Mouse (Mus musculus): ENCODE measurements around the gene Cldn10.

DNA sequence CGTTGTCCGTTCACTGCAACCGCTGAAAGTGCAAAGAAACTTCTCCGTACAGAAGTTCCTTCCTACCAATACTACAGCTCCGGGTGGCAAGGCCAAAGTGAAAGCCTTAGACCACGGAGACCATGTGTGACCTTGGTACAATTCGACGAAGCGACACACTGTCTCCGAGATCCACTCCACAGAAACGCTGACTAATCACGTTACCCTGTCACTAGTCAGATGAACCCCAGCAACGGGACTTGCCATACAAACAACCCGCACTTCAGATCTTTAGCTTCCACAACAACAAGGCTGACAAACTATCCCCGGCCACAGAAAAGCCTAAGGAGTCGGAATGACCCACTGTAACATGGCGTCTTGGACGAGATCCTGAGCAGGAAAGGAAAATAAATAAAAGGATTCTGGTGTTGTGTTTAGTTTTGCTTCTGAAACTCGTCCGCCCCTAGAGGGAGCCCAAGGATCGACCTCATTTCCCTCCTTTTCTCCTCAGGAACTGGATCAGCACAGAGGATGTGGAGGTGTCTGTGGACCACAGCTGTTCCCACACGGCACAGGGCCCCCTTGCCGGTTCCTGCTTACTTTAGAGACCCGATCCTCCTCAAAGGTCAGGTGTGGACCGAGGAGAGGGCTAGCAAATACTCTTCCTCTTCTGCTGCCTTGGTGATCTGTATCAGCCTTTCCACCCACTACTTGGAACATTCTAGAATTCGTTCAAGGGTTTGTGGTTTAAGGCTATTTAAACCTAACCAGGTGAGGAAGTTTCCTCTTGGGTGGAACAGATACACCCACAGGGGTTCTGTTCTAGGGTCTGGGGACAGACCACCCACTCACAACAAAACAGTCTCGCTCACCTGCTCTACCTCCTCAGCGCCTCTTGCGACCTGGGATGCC lies 122.9 kb downstream of the Cldn10 start:
- TF ChIP-seq POLR2A (IDR thresholded peaks at IDR 0.05; ENCODE audit: control insufficient read depth, extremely low read depth, insufficient read depth, low read length, poor library complexity): no peak
- no peak for TF ChIP-seq CTCF (IDR thresholded peaks at IDR 0.05; ENCODE audit: borderline replicate concordance, control insufficient read depth, extremely low read depth, insufficient read depth, low read length, poor library complexity)
